ENCODE assay signal across 8 mouse cellular contexts in the genomic region with DNA sequence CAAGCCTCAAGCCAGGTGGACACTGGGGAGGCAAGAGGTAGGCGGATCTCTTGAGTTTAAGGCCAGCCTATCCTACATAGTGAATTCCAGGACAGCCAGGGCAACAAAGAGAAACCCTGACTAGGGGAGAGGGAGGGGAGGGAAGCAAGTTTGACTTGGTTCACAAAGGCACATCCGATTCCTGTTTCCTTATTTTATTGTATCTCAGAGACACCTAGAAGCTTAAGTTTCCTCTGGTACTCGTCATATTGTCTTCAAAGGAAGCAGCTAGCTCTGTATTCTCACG. TPM values are rescaled to one million over a fixed set of nuclear protein-coding genes. Genes with fewer than 3 reads are reported as not detected.
DNase-seq lines count a peak whose midpoint lies in the region; ATAC-seq and TF ChIP-seq lines count a peak whose summit lies in the region.

No protein-coding gene starts in this region.

- intact Hi-C loops in heart, postnatal 14 days (cut with DNase I): no loop called here

- TF ChIP-seq CTCF in forebrain, postnatal 0 days (IDR thresholded peaks at IDR 0.05; ENCODE audit: low read depth): no peak

- H3K4me3 ChIP-seq in heart, embryonic 15.5 days: peak overlapping the region; percentile 87
- peak overlapping the region; percentile 99 for H3K4me3 ChIP-seq in forebrain, postnatal 0 days (ENCODE audit: low read depth, low read length)
- H3K4me3 ChIP-seq in liver, embryonic 16.5 days (ENCODE audit: low read depth, low read length): peak overlapping the region; percentile 89

- H3K27me3 ChIP-seq in heart, embryonic 15.5 days: no peaks in the 10 kb centered on the region
- H3K27me3 ChIP-seq in forebrain, postnatal 0 days (ENCODE audit: insufficient read depth, low read length): no peaks in the 10 kb centered on the region
- no peaks in the 10 kb centered on the region for H3K27me3 ChIP-seq in liver, embryonic 16.5 days (ENCODE audit: control insufficient read depth, insufficient read depth, low read depth, low read length)

- DNase-seq in heart, postnatal 14 days: no peak
- peak; percentile 36 for DNase-seq in ES-CJ7 (ENCODE audit: low read depth, low spot score)
- DNase-seq in forebrain, postnatal 0 days: no peak
- no peak for DNase-seq in retina, embryonic 14.5 days (ENCODE audit: low spot score)
- no peak for DNase-seq in retina, postnatal 1 day
- DNase-seq in cerebellum, postnatal 14 days: no peak

- H3K9ac ChIP-seq in heart, embryonic 15.5 days: peak overlapping the region; percentile 84
- peak overlapping the region; percentile 94; the same call in 1 of the 2 replicates for H3K9ac ChIP-seq in forebrain, postnatal 0 days
- peak overlapping the region; percentile 87 for H3K9ac ChIP-seq in liver, embryonic 16.5 days (ENCODE audit: low read depth, low read length)

- H3K36me3 ChIP-seq in heart, embryonic 15.5 days: peaks cover 15% of the 10 kb centered on the region; the same call in 1 of the 2 replicates
- peaks cover 29% of the 10 kb centered on the region for H3K36me3 ChIP-seq in forebrain, postnatal 0 days (ENCODE audit: insufficient read depth)
- H3K36me3 ChIP-seq in liver, embryonic 16.5 days (ENCODE audit: control insufficient read depth, insufficient read depth): no peaks in the 10 kb centered on the region; the same call in 1 of the 2 replicates

- peak overlapping the region; percentile 93 for H3K4me2 ChIP-seq in heart, embryonic 15.5 days
- H3K4me2 ChIP-seq in forebrain, postnatal 0 days (ENCODE audit: low read depth): peak overlapping the region; percentile 95
- peak overlapping the region; percentile 97 for H3K4me2 ChIP-seq in liver, embryonic 16.5 days (ENCODE audit: low read depth, low read length)

- peak overlapping the region; percentile 97 for H3K27ac ChIP-seq in heart, embryonic 15.5 days
- peak overlapping the region; percentile 97 for H3K27ac ChIP-seq in forebrain, postnatal 0 days (ENCODE audit: low read depth, low read length)
- peak overlapping the region; percentile 78 for H3K27ac ChIP-seq in liver, embryonic 16.5 days (ENCODE audit: low read length)

- no peak for ATAC-seq in heart, embryonic 15.5 days (replicated peaks; ENCODE audit: insufficient number of reproducible peaks, insufficient read depth, low FRiP score, low read depth)
- ATAC-seq in forebrain, postnatal 0 days: no peak
- no peak for ATAC-seq in liver, embryonic 16.5 days (ENCODE audit: low read depth)

- no peaks in the 10 kb centered on the region for H3K9me3 ChIP-seq in heart, embryonic 15.5 days (replicated peaks)
- no peaks in the 10 kb centered on the region for H3K9me3 ChIP-seq in forebrain, postnatal 0 days (ENCODE audit: low read length)
- no peaks in the 10 kb centered on the region for H3K9me3 ChIP-seq in liver, embryonic 16.5 days (replicated peaks; ENCODE audit: control insufficient read depth, low read length)

- H3K4me1 ChIP-seq in heart, embryonic 15.5 days (replicated peaks): peaks cover 40% of the 10 kb centered on the region
- H3K4me1 ChIP-seq in forebrain, postnatal 0 days (ENCODE audit: insufficient read depth): peaks cover 24% of the 10 kb centered on the region
- H3K4me1 ChIP-seq in liver, embryonic 16.5 days (ENCODE audit: control insufficient read depth, low read depth, low read length): peaks cover 47% of the 10 kb centered on the region

- 24% methylated on average over 4 of the region's 4 CpGs for WGBS in heart, embryonic 15.5 days
- 26% methylated on average over 4 of the region's 4 CpGs for WGBS in forebrain, postnatal 0 days
- WGBS in liver, embryonic 16.5 days (ENCODE audit: insufficient replicate concordance): 24% methylated on average over 4 of the region's 4 CpGs

RNA-seq across cellular contexts. Expression of a gene that starts 0.8 kb away (rescaled TPM):
- 52.6 and 58.9 TPM in 2 replicates for polyA plus RNA-seq in heart, embryonic 15.5 days (2015; fragmentation: Nextera tagmentation; extraction: Ambion mirVana)
- total RNA-seq in heart, postnatal 14 days (2021): 10 to 100 TPM; 43.6 to 45.6 TPM
- 82.2 and 90.1 TPM in 2 replicates for total RNA-seq in forebrain, postnatal 0 days (2014; rRNA removed)
- 158 and 159 TPM in 2 replicates for polyA plus RNA-seq in forebrain, postnatal 0 days (2015; fragmentation: Nextera tagmentation; extraction: Ambion mirVana)
- 31.6 and 31.7 TPM in 2 replicates for polyA plus RNA-seq in liver, embryonic 16.5 days (2015; fragmentation: Nextera tagmentation; extraction: Ambion mirVana)

RNA-seq across cellular contexts. Expression of a gene that starts 1.0 kb away (rescaled TPM):
- polyA plus RNA-seq in heart, embryonic 15.5 days (2015; fragmentation: Nextera tagmentation; extraction: Ambion mirVana): 25.5 and 29.0 TPM in 2 replicates
- total RNA-seq in heart, postnatal 14 days (2021): 10 to 100 TPM; 19.7 to 19.8 TPM
- 118 and 129 TPM in 2 replicates for total RNA-seq in forebrain, postnatal 0 days (2014; rRNA removed)
- 95.9 and 108 TPM in 2 replicates for polyA plus RNA-seq in forebrain, postnatal 0 days (2015; fragmentation: Nextera tagmentation; extraction: Ambion mirVana)
- polyA plus RNA-seq in liver, embryonic 16.5 days (2015; fragmentation: Nextera tagmentation; extraction: Ambion mirVana): 8.3 and 8.5 TPM in 2 replicates

RNA-seq across cellular contexts. Expression of a gene that starts 9.5 kb away (rescaled TPM):
- polyA plus RNA-seq in heart, embryonic 15.5 days (2015; fragmentation: Nextera tagmentation; extraction: Ambion mirVana): 0.24 and 0.81 TPM in 2 replicates
- not detected for total RNA-seq in heart, postnatal 14 days (2021)
- 0.24 and 0.69 TPM in 2 replicates for total RNA-seq in forebrain, postnatal 0 days (2014; rRNA removed)
- polyA plus RNA-seq in forebrain, postnatal 0 days (2015; fragmentation: Nextera tagmentation; extraction: Ambion mirVana): 0.10 and 0.42 TPM in 2 replicates
- 76.8 and 88.2 TPM in 2 replicates for polyA plus RNA-seq in liver, embryonic 16.5 days (2015; fragmentation: Nextera tagmentation; extraction: Ambion mirVana)

RNA-seq across cellular contexts. Expression of a gene that starts 33.6 kb away (rescaled TPM):
- polyA plus RNA-seq in heart, embryonic 15.5 days (2015; fragmentation: Nextera tagmentation; extraction: Ambion mirVana): 6.8 and 11.8 TPM in 2 replicates
- total RNA-seq in heart, postnatal 14 days (2021): 10 to 100 TPM; 46.5 to 47.5 TPM
- 22.3 and 32.6 TPM in 2 replicates for total RNA-seq in forebrain, postnatal 0 days (2014; rRNA removed)
- polyA plus RNA-seq in forebrain, postnatal 0 days (2015; fragmentation: Nextera tagmentation; extraction: Ambion mirVana): 4.7 and 7.7 TPM in 2 replicates
- 4.0 and 4.3 TPM in 2 replicates for polyA plus RNA-seq in liver, embryonic 16.5 days (2015; fragmentation: Nextera tagmentation; extraction: Ambion mirVana)

RNA-seq across cellular contexts. Expression of a gene that starts 41.7 kb away (rescaled TPM):
- 17.0 TPM in 2 replicates for polyA plus RNA-seq in heart, embryonic 15.5 days (2015; fragmentation: Nextera tagmentation; extraction: Ambion mirVana)
- 100 to 1,000 TPM; 208 to 209 TPM for total RNA-seq in heart, postnatal 14 days (2021)
- total RNA-seq in forebrain, postnatal 0 days (2014; rRNA removed): 34.0 and 41.6 TPM in 2 replicates
- polyA plus RNA-seq in forebrain, postnatal 0 days (2015; fragmentation: Nextera tagmentation; extraction: Ambion mirVana): 48.2 and 50.0 TPM in 2 replicates
- polyA plus RNA-seq in liver, embryonic 16.5 days (2015; fragmentation: Nextera tagmentation; extraction: Ambion mirVana): 0.65 and 0.96 TPM in 2 replicates

Comparison
In these comparisons a context has a peak if more than half of its experiments do, and no peak if none do; other contexts are left out.
1. RNA of a gene that starts 9.5 kb away (polyA plus RNA-seq): 76.8 to 88.2 TPM in liver, embryonic 16.5 days; 0.24 to 0.81 TPM in heart, embryonic 15.5 days and 0.10 to 0.42 TPM in forebrain, postnatal 0 days; every median in the first group is over 10 times any median in the second.
2. Peak in every context shown above with its lines, with median percentiles within 50 percentile points of each other: H3K27ac ChIP-seq, H3K4me2 ChIP-seq, H3K4me3 ChIP-seq and H3K9ac ChIP-seq.